Mouse (Mus musculus) liver, embryonic 15.5 days (tissue): ENCODE results near the gene Tdgf1. TPM values are rescaled to one million over a fixed set of nuclear protein-coding genes. Genes with fewer than 3 reads are reported as not detected.

Experiments
- ATAC-seq: fragments of 200-750 bp; cut with Nextera tagmentation; 2 replicates; pipeline ENCODE4 v1.8.0; 2017; ENCODE audit warnings: moderate number of reproducible peaks, mild to moderate bottlenecking, moderate library complexity; ENCODE audit not compliant: insufficient read depth
- H3K27ac ChIP-seq: fragments of 300-500 bp; sonication (generic); replicated peaks from 2 replicates; pipeline ENCODE4 v1.5.1; 2015; ENCODE audit warnings: mild to moderate bottlenecking, inconsistent platforms
- H3K27me3 ChIP-seq: fragments of 300-500 bp; sonication (generic); 2 replicates; pipeline ENCODE4 v1.6.1; 2015; ENCODE audit warnings: mild to moderate bottlenecking, inconsistent platforms
- H3K36me3 ChIP-seq: fragments of 300-500 bp; sonication (generic); replicated peaks from 2 replicates; pipeline ENCODE4 v1.6.1; 2015; ENCODE audit warnings: moderate library complexity, mild to moderate bottlenecking, inconsistent platforms
- H3K4me1 ChIP-seq: fragments of 300-500 bp; sonication (generic); replicated peaks from 2 replicates; pipeline ENCODE4 v1.6.1; 2015; ENCODE audit warnings: inconsistent platforms
- H3K4me2 ChIP-seq: fragments of 300-500 bp; sonication (generic); 2 replicates; pipeline ENCODE4 v1.6.1; 2015; ENCODE audit warnings: moderate library complexity, mild to moderate bottlenecking, inconsistent platforms
- H3K4me3 ChIP-seq: fragments of 300-500 bp; sonication (generic); replicated peaks from 2 replicates; pipeline ENCODE4 v1.5.1; 2015; ENCODE audit warnings: mild to moderate bottlenecking, inconsistent platforms
- H3K9ac ChIP-seq: fragments of 300-500 bp; sonication (generic); 2 replicates; pipeline ENCODE4 v1.6.1; 2015; ENCODE audit warnings: moderate library complexity, mild to moderate bottlenecking, inconsistent platforms
- H3K9me3 ChIP-seq: fragments of 300-500 bp; sonication (generic); replicated peaks from 2 replicates; pipeline ENCODE4 v1.6.1; 2016; ENCODE audit warnings: inconsistent platforms
- WGBS: fragments of 180-500 bp; shearing (Covaris S2); methylation state at CpG from one replicate; pipeline ENCODE4 v1.1.7; 2015; ENCODE audit warnings: mixed read lengths; ENCODE audit not compliant: insufficient replicate concordance; 5-methylcytosine and 5-hydroxymethylcytosine counted together
- polyA plus RNA-seq: library from polyadenylated mRNA; unstranded; fragments of >200 nt; fragmentation: Nextera tagmentation; extraction: Ambion mirVana; gene quantifications from 2 replicates; pipeline ENCODE4 v1.2.1, GENCODE M21; 2015

Gene Tdgf1
- polyA plus RNA-seq, 1 experiment from 2014 or later: not detected

DNA sequence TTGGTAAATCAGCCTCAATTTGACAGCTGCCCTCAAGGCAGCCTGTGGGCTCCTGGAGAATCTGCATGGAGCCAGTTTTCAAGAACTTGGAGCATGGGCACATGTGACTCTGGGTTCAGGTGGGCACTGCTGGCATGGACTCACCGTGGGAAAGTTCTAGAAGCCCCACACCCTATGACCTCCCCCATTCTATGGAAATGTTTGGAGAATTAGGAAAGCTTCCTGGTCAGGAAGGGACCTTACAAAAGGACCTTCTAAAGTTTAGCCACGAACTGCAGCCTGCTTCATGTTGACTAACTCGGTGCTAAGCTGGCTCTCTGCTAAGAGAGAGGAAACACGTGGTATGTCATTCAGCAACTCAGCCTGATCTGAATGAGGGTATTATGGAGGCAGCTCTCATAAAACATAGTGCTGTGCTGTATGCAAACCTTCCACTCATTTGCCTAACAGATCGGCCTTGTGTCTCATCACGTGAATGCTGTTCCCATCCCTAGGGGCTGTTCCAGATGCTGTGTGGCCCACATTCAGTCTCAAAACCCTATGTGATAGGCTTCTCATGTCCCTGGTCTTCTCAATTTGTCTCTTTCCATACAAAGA lies 36.5 kb downstream of the Tdgf1 start:
- WGBS: 44% methylated on average over 6 of the region's 6 CpGs
- no peaks in the 10 kb centered on the region for H3K27me3 ChIP-seq
- no peaks in the 10 kb centered on the region for H3K9me3 ChIP-seq
- no peak overlapping the region for H3K4me2 ChIP-seq
- H3K27ac ChIP-seq: no peak overlapping the region
- ATAC-seq: no peak
- no peaks in the 10 kb centered on the region for H3K36me3 ChIP-seq
- no peak overlapping the region for H3K4me3 ChIP-seq
- H3K4me1 ChIP-seq: no peaks in the 10 kb centered on the region
- H3K9ac ChIP-seq: no peak overlapping the region

- no peak overlapping the region for H3K9ac ChIP-seq
- H3K9me3 ChIP-seq: no peaks in the 10 kb centered on the region
- H3K27me3 ChIP-seq: no peaks in the 10 kb centered on the region
- no peaks in the 10 kb centered on the region for H3K4me1 ChIP-seq
- H3K36me3 ChIP-seq: no peaks in the 10 kb centered on the region
- H3K4me2 ChIP-seq: no peak overlapping the region
- no peak overlapping the region for H3K27ac ChIP-seq
- H3K4me3 ChIP-seq: no peak overlapping the region
- ATAC-seq: no peak
- 86% methylated on average over 3 of the region's 3 CpGs for WGBS
These were observed 37.3 kb downstream of the Tdgf1 start for GRCm38 (mm10) chr9:110908631-110909016.

- Histone ChIP-seq H3K36me3 (no peaks in the 10 kb centered on the region), H3K9me3 (no peaks in the 10 kb centered on the region), H3K4me3 (no peak overlapping the region), H3K27ac (no peak overlapping the region), H3K27me3 (no peaks in the 10 kb centered on the region), H3K9ac (no peak overlapping the region), H3K4me2 (no peak overlapping the region), H3K4me1 (no peaks in the 10 kb centered on the region)
- WGBS: 57% methylated on average over 4 of the region's 4 CpGs
- ATAC-seq: no peak
These were observed 37.9 kb downstream of the Tdgf1 start for GRCm38 (mm10) chr9:110907838-110908630.

DNA sequence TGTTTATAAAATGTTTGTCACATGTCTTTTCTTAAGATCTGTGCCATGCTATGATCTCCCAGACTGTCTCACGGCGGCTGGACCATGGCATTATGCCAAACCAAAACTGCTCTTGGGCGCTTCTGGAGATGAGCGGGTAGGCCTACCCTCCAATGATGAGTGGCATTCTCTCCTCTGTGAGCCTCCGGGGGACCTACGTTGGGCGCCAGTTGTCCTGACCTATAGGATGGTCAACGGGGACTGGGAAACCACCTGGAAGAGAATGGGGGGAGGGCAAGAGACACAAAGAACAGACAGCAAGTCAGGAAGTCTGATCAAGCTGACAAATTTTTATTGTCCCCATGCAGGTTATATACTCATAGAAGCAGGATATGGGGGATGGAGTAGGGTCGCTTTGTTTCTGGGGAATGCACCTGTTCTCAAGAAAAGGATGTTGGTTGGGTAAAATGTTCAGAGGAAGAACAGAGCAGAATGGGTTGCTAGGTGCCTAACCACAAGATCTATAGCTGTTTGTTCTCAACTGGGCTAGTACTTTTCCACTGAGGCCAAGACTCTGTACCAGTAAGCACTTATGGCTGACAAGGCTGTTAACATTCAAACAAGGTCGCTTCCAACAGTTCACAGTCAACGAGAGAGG lies 38.6 kb downstream of the Tdgf1 start:
- Histone ChIP-seq H3K27ac (no peak overlapping the region), H3K9ac (no peak overlapping the region), H3K9me3 (no peaks in the 10 kb centered on the region), H3K4me2 (no peak overlapping the region), H3K36me3 (no peaks in the 10 kb centered on the region), H3K27me3 (no peaks in the 10 kb centered on the region), H3K4me1 (no peaks in the 10 kb centered on the region), H3K4me3 (no peak overlapping the region)
- no peak for ATAC-seq
- 75% methylated on average over 11 of the region's 11 CpGs for WGBS

DNA sequence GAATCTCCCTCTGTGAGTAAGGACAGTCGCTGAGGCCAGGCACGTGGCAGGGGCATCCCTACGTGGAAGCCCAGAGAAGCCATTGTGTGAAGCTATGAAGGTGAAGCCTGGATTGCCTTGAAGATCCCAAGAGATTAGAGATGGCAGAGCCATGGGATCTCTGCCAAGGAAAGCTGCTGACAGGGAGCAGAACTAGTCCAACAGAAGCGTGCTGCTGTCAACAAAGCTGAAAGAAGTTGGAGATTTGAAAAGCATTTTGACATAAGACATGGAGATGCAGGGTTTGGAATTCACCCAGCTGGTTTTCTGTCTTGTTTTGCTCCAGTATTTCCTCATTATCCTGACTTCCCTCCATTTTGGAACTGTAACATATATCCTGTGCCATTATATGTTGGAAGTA lies 43.7 kb downstream of the Tdgf1 start:
- no peaks in the 10 kb centered on the region for H3K36me3 ChIP-seq
- H3K27me3 ChIP-seq: no peaks in the 10 kb centered on the region
- no peaks in the 10 kb centered on the region for H3K9me3 ChIP-seq
- no peak for ATAC-seq
- H3K27ac ChIP-seq: no peak overlapping the region
- no peak overlapping the region for H3K4me2 ChIP-seq
- no peaks in the 10 kb centered on the region for H3K4me1 ChIP-seq
- H3K4me3 ChIP-seq: no peak overlapping the region
- WGBS: 68% methylated on average over 4 of the region's 4 CpGs
- no peak overlapping the region for H3K9ac ChIP-seq

- no peak overlapping the region for H3K9ac ChIP-seq
- H3K9me3 ChIP-seq: no peaks in the 10 kb centered on the region
- no peaks in the 10 kb centered on the region for H3K27me3 ChIP-seq
- ATAC-seq: no peak
- no peak overlapping the region for H3K4me3 ChIP-seq
- no peak overlapping the region for H3K4me2 ChIP-seq
- no peaks in the 10 kb centered on the region for H3K4me1 ChIP-seq
- no peaks in the 10 kb centered on the region for H3K36me3 ChIP-seq
- WGBS: 63% methylated on average over 6 of the region's 6 CpGs
- no peak overlapping the region for H3K27ac ChIP-seq
These were observed 44.8 kb downstream of the Tdgf1 start for GRCm38 (mm10) chr9:110901204-110901603.

DNA sequence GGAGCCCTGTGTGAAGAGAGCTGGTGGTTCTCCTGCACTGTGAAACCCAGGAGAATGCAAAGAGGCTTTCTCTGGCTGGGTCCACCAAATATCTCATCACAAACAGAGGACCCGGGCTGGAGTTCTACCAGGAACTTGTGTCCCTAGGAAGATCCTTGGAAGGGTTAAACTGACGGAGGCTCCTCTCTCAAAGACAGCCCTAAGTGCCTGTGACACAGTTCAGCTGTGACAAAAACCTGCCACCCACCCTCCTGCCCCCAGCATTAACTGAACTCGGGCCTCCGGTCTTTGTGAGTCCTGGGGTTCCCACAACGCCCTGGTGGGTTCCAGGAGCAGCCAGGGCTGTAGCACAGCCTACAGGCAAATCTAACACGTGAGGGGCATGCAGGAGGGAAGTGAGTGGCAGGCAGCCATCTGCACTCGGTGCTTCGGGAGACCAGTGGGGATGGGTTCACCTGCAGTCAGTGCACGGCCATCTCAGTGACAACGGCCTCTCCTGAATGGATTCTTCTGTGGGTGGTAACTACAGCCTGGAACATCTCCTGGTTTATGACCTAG lies 46.4 kb downstream of the Tdgf1 start:
- Histone ChIP-seq H3K27me3 (no peaks in the 10 kb centered on the region), H3K36me3 (no peaks in the 10 kb centered on the region), H3K4me1 (peaks cover 2% of the 10 kb centered on the region; the same call in 1 of the 2 replicates), H3K9ac (no peak overlapping the region), H3K4me3 (no peak overlapping the region), H3K27ac (no peak overlapping the region), H3K9me3 (no peaks in the 10 kb centered on the region), H3K4me2 (no peak overlapping the region)
- no peak for ATAC-seq
- 61% methylated on average over 10 of the region's 10 CpGs for whole genome bisulfite sequencing

DNA sequence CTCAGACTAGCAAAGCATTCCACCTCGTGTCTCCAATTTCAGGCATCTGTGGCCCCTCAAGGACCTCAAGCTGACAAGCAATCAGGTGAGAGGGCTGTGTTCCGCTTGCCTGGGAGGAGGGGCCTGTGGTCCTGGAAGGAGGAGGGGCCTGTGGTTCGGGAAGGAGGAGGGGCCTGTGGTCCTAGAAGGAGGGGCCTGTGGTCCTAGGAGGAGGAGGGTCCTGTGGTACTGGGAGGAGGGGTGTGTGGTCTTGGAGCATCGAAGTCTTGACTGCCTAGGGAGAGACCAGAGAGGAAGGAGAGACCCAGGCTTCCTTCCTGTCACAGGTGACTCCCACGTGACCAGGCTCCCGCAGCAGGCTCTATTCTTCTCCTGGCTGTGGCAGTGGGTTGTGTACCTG lies 49.4 kb downstream of the Tdgf1 start:
- WGBS: 12% methylated on average over 6 of the region's 6 CpGs
- Histone ChIP-seq H3K9me3 (no peaks in the 10 kb centered on the region), H3K36me3 (no peaks in the 10 kb centered on the region), H3K27me3 (no peaks in the 10 kb centered on the region), H3K9ac (no peak overlapping the region), H3K27ac (no peak overlapping the region), H3K4me1 (peaks cover 11% of the 10 kb centered on the region), H3K4me2 (no peak overlapping the region), H3K4me3 (no peak overlapping the region)
- ATAC-seq: no peak

DNA sequence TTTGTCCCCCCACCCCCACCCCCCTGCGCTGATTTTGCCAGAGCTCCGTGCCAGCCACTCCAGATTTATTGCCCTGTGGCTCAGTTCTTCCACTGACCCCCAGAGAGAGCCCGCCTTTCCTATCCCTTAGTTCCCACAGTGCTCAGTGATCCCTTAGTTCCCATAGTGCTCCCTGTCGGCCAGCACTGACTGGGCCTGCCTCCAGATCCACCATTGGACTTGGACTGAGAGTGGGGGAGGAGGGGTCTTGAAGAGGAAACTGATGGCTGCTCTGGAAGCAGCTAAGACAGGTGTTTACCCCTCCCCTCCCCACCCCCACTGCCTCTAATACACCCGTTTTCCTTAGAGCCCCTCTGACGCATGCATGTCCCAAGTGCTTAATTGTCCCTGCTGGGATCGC lies 50.0 kb downstream of the Tdgf1 start:
- WGBS: 41% methylated on average over 7 of the region's 7 CpGs
- Histone ChIP-seq H3K27me3 (no peaks in the 10 kb centered on the region), H3K9me3 (no peaks in the 10 kb centered on the region), H3K4me2 (no peak overlapping the region), H3K36me3 (no peaks in the 10 kb centered on the region), H3K4me3 (no peak overlapping the region), H3K4me1 (peaks cover 17% of the 10 kb centered on the region), H3K9ac (no peak overlapping the region), H3K27ac (no peak overlapping the region)
- no peak for ATAC-seq

GRCm38 (mm10) chr9:110895507-110895906 lies 50.5 kb downstream of the Tdgf1 start:
- Histone ChIP-seq H3K9me3 (no peaks in the 10 kb centered on the region), H3K36me3 (no peaks in the 10 kb centered on the region), H3K27me3 (no peaks in the 10 kb centered on the region), H3K4me1 (peaks cover 22% of the 10 kb centered on the region), H3K9ac (no peak overlapping the region), H3K4me2 (no peak overlapping the region), H3K27ac (no peak overlapping the region), H3K4me3 (no peak overlapping the region)
- ATAC-seq: no peak
- WGBS: 44% methylated on average over 5 of the region's 5 CpGs

- peaks cover 35% of the 10 kb centered on the region for H3K4me1 ChIP-seq
These were observed 52.5 kb downstream of the Tdgf1 start for GRCm38 (mm10) chr9:110893429-110893828.

More at GRCm38 (mm10) chr9:110893429-110893828, 52.5 kb downstream of the Tdgf1 start:
- no peak for ATAC-seq
- Histone ChIP-seq H3K9me3 (no peaks in the 10 kb centered on the region), H3K27me3 (no peaks in the 10 kb centered on the region), H3K27ac (no peak overlapping the region), H3K4me2 (peak overlapping the region; percentile 13; the same call in 1 of the 2 replicates), H3K4me3 (no peak overlapping the region), H3K9ac (no peak overlapping the region), H3K36me3 (no peaks in the 10 kb centered on the region)
- 40% methylated on average over 10 of the region's 10 CpGs for WGBS
